Mouse (Mus musculus) c-Kit-positive CD71-positive TER-119-negative erythroid progenitor cells, embryonic 14.5 days (primary cell): ENCODE results near the gene Fer.

Experiments used
- DNase-seq: peaks from one replicate; pipeline ENCODE4 v3.0.0-alpha.2; 2013; ENCODE audit warnings: low read depth

The Fer gene

DNA sequence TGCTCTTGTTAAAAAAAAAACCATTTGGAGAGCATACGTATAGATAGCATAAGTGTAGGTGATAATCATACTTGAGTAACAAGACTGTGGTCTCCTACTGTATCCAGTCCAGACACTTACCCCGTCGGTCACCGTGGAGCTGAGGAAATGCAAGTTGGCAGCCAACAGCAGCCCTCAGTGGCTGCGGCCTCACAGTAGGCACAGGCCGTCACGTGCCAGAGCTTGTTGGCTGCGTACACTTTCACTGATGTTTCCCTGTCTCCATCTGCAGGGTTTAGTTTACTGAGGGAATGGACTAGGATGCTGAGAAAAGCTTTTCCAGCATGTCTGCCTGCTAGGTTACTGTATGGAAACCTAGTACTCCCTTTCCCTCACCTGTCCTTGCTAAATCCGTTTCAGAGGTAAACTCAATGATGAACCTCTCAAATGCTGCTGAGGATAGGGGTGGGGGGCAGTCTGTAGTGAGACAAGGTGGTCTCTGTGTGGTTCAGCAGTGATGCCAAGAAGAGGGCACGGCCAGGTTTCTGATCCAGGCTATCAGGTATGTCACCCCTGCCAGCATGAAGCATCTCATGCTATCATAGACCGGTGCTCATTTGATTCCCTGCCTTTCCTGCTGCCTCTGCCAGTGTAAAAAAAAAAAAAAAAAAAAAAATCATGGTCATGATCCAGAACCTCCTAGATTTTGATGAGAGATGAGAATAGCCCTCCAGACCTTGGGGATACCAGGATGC, 224.2 kb downstream of the Fer start:
- no peak for DNase-seq

DNA sequence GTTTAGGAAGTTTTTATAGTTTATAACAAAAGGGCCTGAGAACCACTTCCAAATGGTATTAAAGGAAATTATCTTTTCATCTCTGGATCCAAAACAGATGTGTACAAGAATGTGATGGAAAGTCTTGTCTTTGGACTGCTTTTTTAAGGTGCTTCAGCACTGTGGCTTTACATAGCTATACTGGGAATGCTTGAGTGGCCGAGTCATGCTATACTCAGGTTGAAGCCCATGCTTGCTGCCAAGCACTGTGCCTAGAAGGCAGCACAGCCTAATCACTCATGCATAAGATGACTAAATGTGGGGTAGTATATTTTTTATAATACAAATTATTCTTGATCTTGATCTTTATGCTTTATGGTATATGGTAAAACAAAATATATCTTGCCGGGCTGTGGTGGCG, 225.0 kb downstream of the Fer start:
- DNase-seq = no peak

GRCm38 (mm10) chr17:64093716-64094115, 230.9 kb downstream of the Fer start:
- DNase-seq = no peak

DNA sequence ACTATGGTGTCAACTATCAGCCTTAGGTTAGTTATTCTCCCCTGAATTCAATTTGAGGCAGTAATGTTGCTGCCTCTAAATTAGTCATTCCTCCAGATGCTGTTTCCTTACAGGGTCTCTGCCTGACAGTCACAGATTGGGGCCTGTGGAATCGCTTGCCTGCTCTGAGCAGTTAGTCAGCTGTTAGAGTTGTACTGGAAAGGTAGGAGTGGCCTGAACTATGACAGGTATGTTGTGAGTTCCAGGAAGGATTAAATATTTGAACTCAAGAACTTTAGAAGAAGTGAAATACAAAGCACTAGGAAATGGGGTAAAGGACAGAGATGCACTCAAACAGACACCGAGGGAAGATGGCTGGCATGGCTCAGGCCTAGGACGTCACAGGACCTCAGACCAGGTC, 233.9 kb downstream of the Fer start:
- no peak for DNase-seq

DNA sequence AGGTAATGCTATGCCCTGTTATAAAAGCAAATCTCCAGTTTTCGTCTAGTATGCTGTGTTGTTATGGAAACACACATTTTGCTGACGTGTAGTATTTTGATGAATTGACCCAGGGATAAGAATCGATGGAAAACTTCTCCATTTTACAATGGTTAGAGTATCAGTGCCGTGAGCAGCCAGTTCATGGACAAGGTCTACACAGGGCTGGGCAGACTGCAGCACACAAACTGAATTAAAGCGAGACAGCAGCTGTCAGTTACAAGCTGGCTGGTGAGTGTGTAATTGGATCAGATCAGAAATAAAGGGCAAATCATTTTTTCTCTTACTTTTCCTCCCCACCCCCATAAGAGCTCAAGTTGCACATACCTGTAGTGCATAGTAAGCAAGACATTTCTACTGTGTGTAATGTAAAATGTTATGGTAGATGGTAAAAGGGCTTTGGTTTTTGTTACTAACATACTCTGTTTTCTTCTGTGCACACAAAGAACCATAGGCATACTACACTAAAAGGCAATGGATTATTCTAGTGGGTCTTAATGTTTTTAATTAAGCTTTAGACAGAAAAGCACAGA, 235.0 kb downstream of the Fer start:
- no peak for DNase-seq

DNA sequence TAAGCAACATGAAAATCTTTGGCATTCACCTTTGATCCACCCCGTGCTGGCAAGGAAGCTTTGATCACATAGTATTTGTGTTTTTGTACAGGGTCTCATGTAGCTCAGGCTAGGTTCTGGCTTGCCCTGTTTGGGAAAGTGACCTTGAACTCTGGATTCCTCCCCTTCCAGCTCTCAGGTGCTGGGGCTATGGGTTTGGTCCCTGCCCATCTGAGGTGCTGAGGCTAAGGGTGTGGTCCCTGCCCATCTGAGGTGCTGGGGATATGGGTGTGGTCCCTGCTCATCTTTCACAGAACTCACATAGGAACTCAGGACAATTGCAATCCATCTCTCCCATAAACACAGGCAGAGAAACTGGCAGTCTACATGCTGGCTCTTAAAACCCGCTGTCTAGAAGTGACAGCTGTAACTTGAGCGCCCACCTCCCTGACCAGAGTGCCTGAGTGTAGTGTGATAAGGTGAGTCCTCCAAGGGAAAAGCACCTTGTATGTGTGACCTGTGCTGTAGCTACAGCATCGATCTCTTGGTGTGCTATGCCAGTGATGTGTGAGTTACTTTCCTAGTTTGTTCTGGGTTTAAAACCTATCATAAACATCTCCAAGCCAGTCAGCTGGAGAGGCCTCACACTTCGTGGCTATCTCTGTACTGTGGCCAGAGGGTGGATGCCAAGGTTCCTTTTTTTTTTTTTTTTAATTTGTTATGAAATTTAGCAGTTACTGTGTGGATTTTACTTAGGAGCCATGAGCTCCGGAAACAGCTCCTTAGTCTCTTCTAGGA, 236.7 kb downstream of the Fer start:
- no peak for DNase-seq

GRCm38 (mm10) chr17:64100172-64100510, 237.3 kb downstream of the Fer start:
- DNase-seq = no peak

GRCm38 (mm10) chr17:64108773-64109172, 245.9 kb downstream of the Fer start:
- DNase-seq = no peak

- no peak for DNase-seq
Observed at GRCm38 (mm10) chr17:64109871-64110270, 247.0 kb downstream of the Fer start.

- no peak for DNase-seq
Observed at GRCm38 (mm10) chr17:64113625-64114024, 250.8 kb downstream of the Fer start.

GRCm38 (mm10) chr17:64116762-64117161, 253.9 kb downstream of the Fer start:
- DNase-seq = no peak

- no peak for DNase-seq
Observed at GRCm38 (mm10) chr17:64119697-64120288, 256.9 kb downstream of the Fer start.

DNA sequence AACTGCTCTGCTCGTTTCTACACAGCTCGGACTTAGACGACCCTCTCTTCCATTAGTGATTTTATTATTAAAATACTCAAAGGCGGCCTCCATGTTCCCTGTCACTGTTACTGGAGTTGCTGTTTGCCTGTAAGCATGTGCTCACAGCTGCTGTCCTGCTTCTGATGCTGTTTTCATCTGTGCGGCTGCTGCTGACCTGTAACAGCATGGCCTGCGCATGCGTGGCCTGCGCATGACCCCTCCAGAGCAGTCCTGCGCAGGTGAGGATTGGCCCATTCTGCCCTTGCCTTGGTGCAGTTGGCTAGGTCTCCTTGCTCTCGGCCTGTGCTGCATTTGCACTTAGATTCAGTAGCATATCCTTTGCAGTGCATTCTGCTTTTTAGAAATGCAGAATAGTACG, 259.7 kb downstream of the Fer start:
- no peak for DNase-seq

DNA sequence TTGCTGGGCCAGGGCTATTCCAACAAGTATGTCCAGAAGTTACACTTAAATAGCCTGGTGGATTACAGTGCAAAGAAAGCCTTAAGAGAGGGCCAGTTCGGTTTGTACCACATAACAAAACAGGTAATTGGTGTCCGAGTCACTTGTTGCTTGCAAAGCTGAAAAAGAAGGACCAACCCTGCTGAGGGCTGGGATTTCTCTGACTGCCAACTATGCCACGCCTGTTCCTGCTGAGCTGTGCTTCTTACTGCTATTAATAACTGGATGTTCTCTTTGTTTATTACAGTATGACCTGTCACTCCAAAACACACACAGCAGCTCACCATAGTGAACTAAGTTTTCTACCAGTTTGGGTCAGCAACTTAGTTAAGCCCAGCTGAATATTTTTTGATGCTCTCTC, 260.9 kb downstream of the Fer start:
- no peak for DNase-seq

GRCm38 (mm10) chr17:64126904-64127303, 264.0 kb downstream of the Fer start:
- DNase-seq = no peak

GRCm38 (mm10) chr17:64129750-64130149, 266.9 kb downstream of the Fer start:
- DNase-seq = no peak

DNA sequence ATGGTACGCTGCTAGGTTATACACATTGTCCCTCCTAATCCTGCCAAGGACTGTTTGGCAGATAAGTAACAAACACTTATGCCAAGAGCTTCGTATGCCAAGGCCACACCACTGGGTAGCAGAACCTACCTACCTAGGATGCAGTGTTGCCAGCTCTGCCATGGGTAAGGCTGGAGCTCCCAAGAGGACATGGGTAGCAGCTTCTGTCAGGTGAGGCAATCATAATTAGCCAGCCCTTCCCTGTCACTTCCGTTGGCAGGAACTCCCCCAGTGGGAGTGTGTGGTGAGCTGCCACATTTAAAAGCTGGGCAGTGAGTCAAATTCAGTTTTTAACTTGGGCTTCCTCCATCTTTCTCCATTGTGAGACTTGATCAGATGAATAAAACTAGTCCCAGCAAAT, 267.5 kb downstream of the Fer start:
- DNase-seq = no peak

DNA sequence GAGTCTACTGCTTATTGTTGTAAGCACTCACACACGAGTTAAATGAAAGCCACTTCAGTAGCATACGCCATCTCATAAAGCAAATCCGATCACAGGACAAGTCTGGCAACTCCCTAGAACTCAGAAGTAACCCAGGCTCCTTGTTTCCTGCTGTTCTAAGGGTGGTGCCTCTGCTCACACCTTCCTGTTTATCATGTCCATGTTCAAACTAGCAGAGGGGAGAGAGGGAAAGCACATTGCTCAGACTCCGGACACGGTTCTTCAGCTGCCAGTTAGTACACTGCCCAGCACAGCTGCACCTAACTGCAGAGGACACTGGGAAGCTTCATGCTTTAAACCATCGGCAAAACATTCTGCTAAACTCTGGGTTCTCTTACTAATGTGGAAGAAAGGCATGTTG, 269.3 kb downstream of the Fer start:
- DNase-seq = no peak

GRCm38 (mm10) chr17:64135941-64136650, 273.2 kb downstream of the Fer start:
- no peak for DNase-seq

DNA sequence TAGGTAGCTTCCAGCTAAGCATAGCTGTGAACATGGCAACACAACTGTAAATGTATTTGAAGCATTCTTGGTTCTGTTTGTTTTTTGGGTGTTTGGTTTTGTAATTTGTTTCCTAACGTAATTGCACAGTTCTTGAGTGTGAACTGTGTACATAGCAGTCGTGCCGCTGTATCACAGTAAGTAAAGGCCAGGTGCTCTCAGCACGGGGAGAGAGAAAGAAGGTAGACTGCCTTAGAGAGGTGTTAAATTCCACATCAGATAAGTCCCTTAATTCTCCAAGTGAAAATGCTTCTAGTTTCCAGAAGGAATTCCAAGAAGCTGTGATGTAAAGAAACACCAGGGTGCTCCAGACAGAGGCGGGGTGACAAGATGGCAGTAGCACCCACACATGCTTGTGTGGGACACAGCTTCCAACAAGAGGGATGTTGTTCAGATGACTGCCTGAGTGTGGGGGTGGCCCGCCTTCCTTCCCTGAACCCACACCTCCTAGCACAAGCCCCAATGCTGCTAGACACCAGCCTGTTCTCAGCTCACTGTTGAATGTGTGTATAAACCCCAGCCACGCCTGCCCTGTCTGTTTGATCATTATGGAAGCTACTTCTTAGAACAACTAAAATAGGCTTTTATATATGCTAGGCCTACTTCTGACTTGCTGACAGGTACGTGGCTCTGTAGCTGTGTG, 275.3 kb downstream of the Fer start:
- no peak for DNase-seq

GRCm38 (mm10) chr17:64139231-64139915, 276.5 kb downstream of the Fer start:
- no peak for DNase-seq
